Mouse (Mus musculus) kidney, embryonic 16.5 days (tissue): ENCODE results near the gene Nmrk1. TPM values are rescaled to one million over a fixed set of nuclear protein-coding genes. Genes with fewer than 3 reads are reported as not detected.

Experiments used
- ATAC-seq: fragments of 200-750 bp; cut with Nextera tagmentation; 2 replicates; pipeline ENCODE4 v1.8.0; 2017; ENCODE audit warnings: moderate TSS enrichment; ENCODE audit not compliant: low FRiP score, low TSS enrichment
- H3K27ac ChIP-seq: fragments of 300-500 bp; sonication (generic); 2 replicates; pipeline ENCODE4 v1.5.1; 2014; ENCODE audit warnings: low read length
- H3K27me3 ChIP-seq: fragments of 300-500 bp; sonication (generic); 2 replicates; pipeline ENCODE4 v1.6.1; 2014; ENCODE audit warnings: low read length, control low read depth, mixed read lengths; ENCODE audit not compliant: insufficient read depth
- H3K36me3 ChIP-seq: fragments of 300-500 bp; sonication (generic); 2 replicates; pipeline ENCODE4 v1.6.1; 2014; ENCODE audit warnings: low read length, control low read depth, mixed read lengths; ENCODE audit not compliant: insufficient read depth
- H3K4me1 ChIP-seq: fragments of 300-500 bp; sonication (generic); 2 replicates; pipeline ENCODE4 v1.6.1; 2014; ENCODE audit warnings: low read length, control low read depth, mixed read lengths; ENCODE audit not compliant: insufficient read depth
- H3K4me2 ChIP-seq: fragments of 300-500 bp; sonication (generic); replicated peaks from 2 replicates; pipeline ENCODE4 v1.6.1; 2014; ENCODE audit warnings: low read depth, low read length
- H3K4me3 ChIP-seq: fragments of 300-500 bp; sonication (generic); 2 replicates; pipeline ENCODE4 v1.5.1; 2014; ENCODE audit warnings: mild to moderate bottlenecking, low read length
- H3K9ac ChIP-seq: fragments of 300-500 bp; sonication (generic); replicated peaks from 2 replicates; pipeline ENCODE4 v1.6.1; 2014; ENCODE audit warnings: low read length
- H3K9me3 ChIP-seq: fragments of 300-500 bp; sonication (generic); 2 replicates; pipeline ENCODE4 v1.6.1; 2016; ENCODE audit warnings: low read length, control low read depth
- WGBS: fragments of 180-500 bp; shearing (Covaris S2); extraction: QIAGEN DNeasy Blood & Tissue Kit; methylation state at CpG from one replicate; pipeline ENCODE4 v1.1.7; 2014; 5-methylcytosine and 5-hydroxymethylcytosine counted together
- polyA plus RNA-seq: library from polyadenylated mRNA; unstranded; fragments of >200 nt; fragmentation: Nextera tagmentation; extraction: Ambion mirVana; gene quantifications from 2 replicates; pipeline ENCODE4 v1.2.1, GENCODE M21; 2015

Gene Nmrk1
- polyA plus RNA-seq, 1 experiment from 2014 or later, result 29.2 TPM

GRCm38 (mm10) chr19:18607907-18608306, 23.8 kb upstream of the Nmrk1 start:
- ATAC-seq, result 0 out of 2 replicates have a peak, but pooled peaks have one; percentile 37

GRCm38 (mm10) chr19:18608975-18609374, 22.8 kb upstream of the Nmrk1 start:
- Histone ChIP-seq H3K4me2 (no peak overlapping the region), H3K9me3 (no peaks in the 10 kb centered on the region), H3K27me3 (no peaks in the 10 kb centered on the region), H3K4me1 (peaks cover 26% of the 10 kb centered on the region), H3K36me3 (no peaks in the 10 kb centered on the region), H3K27ac (no peak overlapping the region; the same call in 1 of the 2 replicates), H3K9ac (no peak overlapping the region), H3K4me3 (no peak overlapping the region)
- 21% methylated on average over 6 of the region's 6 CpGs for WGBS
- ATAC-seq, result peak; percentile 39; the same call in 1 of the 2 replicates

More at GRCm38 (mm10) chr19:18607907-18608306, 23.8 kb upstream of the Nmrk1 start:
- Histone ChIP-seq H3K27me3 (no peaks in the 10 kb centered on the region), H3K4me3 (no peak overlapping the region), H3K27ac (peak overlapping the region; percentile 37; the same call in 1 of the 2 replicates), H3K36me3 (0 out of 2 replicates have a peak, but pooled peaks cover under 1% of the 10 kb centered on the region), H3K9me3 (no peaks in the 10 kb centered on the region), H3K4me2 (no peak overlapping the region), H3K9ac (no peak overlapping the region), H3K4me1 (peaks cover 28% of the 10 kb centered on the region)
- 31% methylated on average over 7 of the region's 7 CpGs for WGBS

- Histone ChIP-seq H3K4me2 (no peak overlapping the region), H3K9me3 (no peaks in the 10 kb centered on the region), H3K27me3 (no peaks in the 10 kb centered on the region), H3K4me3 (no peak overlapping the region), H3K36me3 (no peaks in the 10 kb centered on the region), H3K27ac (peak overlapping the region; percentile 61), H3K4me1 (peaks cover 22% of the 10 kb centered on the region), H3K9ac (no peak overlapping the region)
- no peak for ATAC-seq
- 81% methylated on average over 7 of the region's 7 CpGs for WGBS
These were observed 17.4 kb upstream of the Nmrk1 start for GRCm38 (mm10) chr19:18614337-18614736.

- H3K4me3 ChIP-seq, result no peak overlapping the region
- peak overlapping the region; percentile 74 for H3K27ac ChIP-seq
- H3K4me2 ChIP-seq, result no peak overlapping the region
- 73% methylated on average over 9 of the region's 9 CpGs for WGBS
- no peaks in the 10 kb centered on the region for H3K36me3 ChIP-seq
- H3K9me3 ChIP-seq, result no peaks in the 10 kb centered on the region
- H3K9ac ChIP-seq, result no peak overlapping the region
- H3K27me3 ChIP-seq, result no peaks in the 10 kb centered on the region
- ATAC-seq, result no peak
- peaks cover 16% of the 10 kb centered on the region for H3K4me1 ChIP-seq
These were observed 16.0 kb upstream of the Nmrk1 start for GRCm38 (mm10) chr19:18615680-18616240.

GRCm38 (mm10) chr19:18617504-18617903, 14.2 kb upstream of the Nmrk1 start:
- Histone ChIP-seq H3K4me1 (peaks cover 16% of the 10 kb centered on the region), H3K9ac (no peak overlapping the region), H3K4me3 (no peak overlapping the region), H3K27ac (no peak overlapping the region), H3K9me3 (no peaks in the 10 kb centered on the region), H3K27me3 (no peaks in the 10 kb centered on the region), H3K36me3 (no peaks in the 10 kb centered on the region), H3K4me2 (no peak overlapping the region)
- 86% methylated on average over 1 of the region's 1 CpGs for WGBS
- ATAC-seq, result no peak

GRCm38 (mm10) chr19:18619060-18619459, 12.7 kb upstream of the Nmrk1 start:
- H3K27ac ChIP-seq, result no peak overlapping the region

GRCm38 (mm10) chr19:18619691-18620090, 12.1 kb upstream of the Nmrk1 start:
- Histone ChIP-seq H3K4me1 (peaks cover 16% of the 10 kb centered on the region), H3K9me3 (no peaks in the 10 kb centered on the region), H3K27ac (no peak overlapping the region), H3K4me3 (no peak overlapping the region), H3K27me3 (no peaks in the 10 kb centered on the region), H3K36me3 (no peaks in the 10 kb centered on the region), H3K4me2 (no peak overlapping the region), H3K9ac (no peak overlapping the region)
- no peak for ATAC-seq
- WGBS, result 84% methylated on average over 1 of the region's 1 CpGs

More at GRCm38 (mm10) chr19:18619060-18619459, 12.7 kb upstream of the Nmrk1 start:
- peaks cover 16% of the 10 kb centered on the region for H3K4me1 ChIP-seq
- no peaks in the 10 kb centered on the region for H3K36me3 ChIP-seq
- no peaks in the 10 kb centered on the region for H3K9me3 ChIP-seq
- WGBS, result 54% methylated on average over 5 of the region's 5 CpGs
- ATAC-seq, result no peak
- no peak overlapping the region for H3K4me2 ChIP-seq
- no peak overlapping the region for H3K9ac ChIP-seq
- H3K27me3 ChIP-seq, result no peaks in the 10 kb centered on the region
- no peak overlapping the region for H3K4me3 ChIP-seq

GRCm38 (mm10) chr19:18623894-18624293, 7.9 kb upstream of the Nmrk1 start:
- 77% methylated on average over 2 of the region's 2 CpGs for WGBS
- H3K4me2 ChIP-seq, result no peak overlapping the region

GRCm38 (mm10) chr19:18629589-18629988, 2.2 kb upstream of the Nmrk1 start:
- 30% methylated on average over 1 of the region's 1 CpGs for WGBS
- H3K4me3 ChIP-seq, result peak overlapping the region; percentile 12; the same call in 1 of the 2 replicates
- H3K9ac ChIP-seq, result peak overlapping the region; percentile 27; the same call in 1 of the 2 replicates
- peaks cover 23% of the 10 kb centered on the region for H3K4me1 ChIP-seq
- H3K36me3 ChIP-seq, result no peaks in the 10 kb centered on the region
- peak; percentile 21; the same call in 1 of the 2 replicates for ATAC-seq
- H3K4me2 ChIP-seq, result peak overlapping the region; percentile 54
- no peaks in the 10 kb centered on the region for H3K27me3 ChIP-seq
- no peaks in the 10 kb centered on the region for H3K9me3 ChIP-seq
- peak overlapping the region; percentile 95 for H3K27ac ChIP-seq

More at GRCm38 (mm10) chr19:18623894-18624293, 7.9 kb upstream of the Nmrk1 start:
- no peak overlapping the region for H3K27ac ChIP-seq
- no peak overlapping the region for H3K4me3 ChIP-seq
- no peaks in the 10 kb centered on the region for H3K9me3 ChIP-seq
- peaks cover 11% of the 10 kb centered on the region; the same call in 1 of the 2 replicates for H3K4me1 ChIP-seq
- H3K27me3 ChIP-seq, result no peaks in the 10 kb centered on the region
- no peak for ATAC-seq
- H3K9ac ChIP-seq, result no peak overlapping the region
- H3K36me3 ChIP-seq, result no peaks in the 10 kb centered on the region
